Mouse (Mus musculus): ENCODE results near the gene Irak1. TPM values are rescaled to one million over a fixed set of nuclear protein-coding genes. Genes with fewer than 3 reads are reported as not detected.
A peak's percentile ranks its signal among the peaks of the same experiment; 100 is the strongest.

Gene Irak1
- total RNA-seq, 1 experiment: 35.9 TPM

DNA sequence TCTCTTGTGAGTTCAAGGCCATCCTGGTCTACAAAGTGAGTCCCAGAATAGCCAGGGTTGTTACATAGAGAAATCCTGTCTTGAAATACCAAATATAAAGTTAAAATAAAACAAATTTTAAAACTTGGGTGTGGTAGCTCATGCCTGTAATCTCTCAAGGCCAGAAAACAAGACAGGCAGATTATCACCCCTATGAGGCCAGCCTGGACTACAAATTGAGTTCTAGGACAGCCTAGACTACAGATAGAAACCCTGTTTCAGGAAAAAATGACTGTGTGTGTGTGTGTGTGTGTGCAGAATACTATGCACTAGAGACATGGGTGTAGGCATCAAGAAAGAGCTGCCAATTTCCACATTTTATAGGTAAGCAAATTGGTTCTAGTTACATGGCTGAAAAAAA is 52.9 kb downstream of the Irak1 start:
- in situ Hi-C loops (cut with MboI; ENCODE audit: low sequenced_read_pairs in 2 of 2, unreplicated experiment in 2 of 2): loop anchor here in 1 of 2 experiments (25.0 kb wide), 1 partner anchor 267 kb away; the partner anchor contains the start of gene Flna
- TF ChIP-seq CHD2 (IDR thresholded peaks at IDR 0.05; ENCODE audit: low read depth, low read length) (no peak), ZNF384 (IDR thresholded peaks at IDR 0.05; ENCODE audit: low read depth, low read length) (no peak), ZC3H11A (IDR thresholded peaks at IDR 0.05; ENCODE audit: borderline replicate concordance, low read depth, low read length) (no peak), HCFC1 (IDR thresholded peaks at IDR 0.05; ENCODE audit: borderline replicate concordance, insufficient read depth, low read length) (no peak), MAFK (IDR thresholded peaks at IDR 0.05; ENCODE audit: insufficient read depth, low read depth, low read length) (no peak)
- no peaks in the 10 kb centered on the region for H3K36me3 ChIP-seq (ENCODE audit: control insufficient read depth, insufficient read depth, low read length, poor library complexity, severe bottlenecking)
- no peak for DNase-seq (ENCODE audit: low read depth, low spot score)
- no peak overlapping the region for H3K9ac ChIP-seq (ENCODE audit: insufficient read depth, low read depth, low read length, poor library complexity, severe bottlenecking)
- no peak overlapping the region for H3K27ac ChIP-seq (ENCODE audit: insufficient read depth, low read depth, low read length, poor library complexity, severe bottlenecking)
- no peaks in the 10 kb centered on the region for H3K9me3 ChIP-seq (ENCODE audit: control insufficient read depth, insufficient read depth, low read depth, low read length)
- H3K4me3 ChIP-seq (ENCODE audit: insufficient read depth in 1 of 2, low read depth in 1 of 2, low read length in 2 of 2, poor library complexity in 1 of 2, severe bottlenecking in 1 of 2): no peak overlapping the region
- peaks cover 0 to 2% of the 10 kb centered on the region in 2 experiments; a peak in 1 of 4 replicates for H3K4me1 ChIP-seq (ENCODE audit: control insufficient read depth in 2 of 2, insufficient read depth in 2 of 2, low read length in 2 of 2, poor library complexity in 1 of 2)

DNA sequence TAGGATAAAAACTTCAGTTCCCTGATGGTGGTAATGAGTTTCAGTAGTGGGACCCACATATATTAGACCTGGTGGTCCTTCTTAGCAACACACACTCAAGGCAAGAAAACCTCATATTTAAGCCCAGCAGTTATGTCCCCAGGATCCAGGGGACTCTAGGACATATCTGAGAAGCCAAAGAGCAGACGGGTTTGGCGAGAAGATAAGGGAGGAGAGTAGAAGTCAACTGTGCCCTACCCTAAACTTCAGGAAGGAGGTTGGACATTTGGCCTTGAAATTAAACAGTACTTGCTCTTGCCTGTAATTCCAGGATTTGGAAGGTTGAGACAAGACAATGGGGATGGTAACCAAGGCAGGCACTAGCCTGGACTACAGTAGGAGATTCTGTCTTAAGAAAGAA is 54.0 kb downstream of the Irak1 start:
- in situ Hi-C loops (cut with MboI; ENCODE audit: low sequenced_read_pairs in 2 of 2, unreplicated experiment in 2 of 2): loop anchor here in 1 of 2 experiments (25.0 kb wide), 1 partner anchor 268 kb away; the partner anchor contains the start of gene Flna
- H3K27ac ChIP-seq (ENCODE audit: insufficient read depth, low read depth, low read length, poor library complexity, severe bottlenecking): no peak overlapping the region
- H3K4me3 ChIP-seq (ENCODE audit: insufficient read depth in 1 of 2, low read depth in 1 of 2, low read length in 2 of 2, poor library complexity in 1 of 2, severe bottlenecking in 1 of 2): no peak overlapping the region
- H3K9ac ChIP-seq (ENCODE audit: insufficient read depth, low read depth, low read length, poor library complexity, severe bottlenecking): no peak overlapping the region
- TF ChIP-seq ZNF384 (IDR thresholded peaks at IDR 0.05; ENCODE audit: low read depth, low read length): no peak
- no peak for TF ChIP-seq CHD2 (IDR thresholded peaks at IDR 0.05; ENCODE audit: low read depth, low read length)
- no peak for TF ChIP-seq HCFC1 (IDR thresholded peaks at IDR 0.05; ENCODE audit: borderline replicate concordance, insufficient read depth, low read length)
- TF ChIP-seq ZC3H11A (IDR thresholded peaks at IDR 0.05; ENCODE audit: borderline replicate concordance, low read depth, low read length): no peak
- TF ChIP-seq MAFK (IDR thresholded peaks at IDR 0.05; ENCODE audit: insufficient read depth, low read depth, low read length): no peak
- peaks cover 0 to 2% of the 10 kb centered on the region in 2 experiments; a peak in 1 of 4 replicates for H3K4me1 ChIP-seq (ENCODE audit: control insufficient read depth in 2 of 2, insufficient read depth in 2 of 2, low read length in 2 of 2, poor library complexity in 1 of 2)
- no peak for DNase-seq (ENCODE audit: low read depth, low spot score)
- H3K9me3 ChIP-seq (ENCODE audit: control insufficient read depth, insufficient read depth, low read depth, low read length): no peaks in the 10 kb centered on the region
- peaks cover 4% of the 10 kb centered on the region; the same call in 1 of the 2 replicates for H3K36me3 ChIP-seq (ENCODE audit: control insufficient read depth, insufficient read depth, low read length, poor library complexity, severe bottlenecking)

DNA sequence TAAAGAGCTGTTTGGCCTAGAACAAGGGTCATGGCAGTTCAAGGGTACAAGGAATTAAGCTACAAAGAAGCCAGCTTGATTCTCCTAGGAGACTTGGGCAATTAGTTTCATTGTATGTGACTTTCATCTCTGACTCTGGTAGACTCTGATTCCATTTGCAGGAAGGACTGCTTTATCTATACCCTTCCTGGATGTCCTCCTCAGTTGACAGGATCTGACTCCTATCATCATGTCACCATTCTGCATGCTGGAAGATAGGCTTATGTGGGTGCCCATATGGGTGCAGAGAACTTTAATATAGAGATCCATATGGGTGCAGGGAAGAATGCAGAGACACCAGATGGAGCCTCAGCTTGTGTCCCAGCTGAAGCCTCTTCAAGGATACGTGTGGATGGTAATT is 54.6 kb downstream of the Irak1 start:
- in situ Hi-C loops (cut with MboI; ENCODE audit: low sequenced_read_pairs in 2 of 2, unreplicated experiment in 2 of 2): loop anchor here in 1 of 2 experiments (25.0 kb wide), 1 partner anchor 268 kb away; the partner anchor contains the start of gene Flna
- Histone ChIP-seq H3K36me3 (ENCODE audit: control insufficient read depth, insufficient read depth, low read length, poor library complexity, severe bottlenecking) (peaks cover 9% of the 10 kb centered on the region), H3K9ac (ENCODE audit: insufficient read depth, low read depth, low read length, poor library complexity, severe bottlenecking) (no peak overlapping the region), H3K4me1 (ENCODE audit: control insufficient read depth in 2 of 2, insufficient read depth in 2 of 2, low read length in 2 of 2, poor library complexity in 1 of 2) (peaks cover 0 to 2% of the 10 kb centered on the region in 2 experiments; a peak in 1 of 4 replicates), H3K4me3 (ENCODE audit: insufficient read depth in 1 of 2, low read depth in 1 of 2, low read length in 2 of 2, poor library complexity in 1 of 2, severe bottlenecking in 1 of 2) (no peak overlapping the region), H3K9me3 (ENCODE audit: control insufficient read depth, insufficient read depth, low read depth, low read length) (no peaks in the 10 kb centered on the region), H3K27ac (ENCODE audit: insufficient read depth, low read depth, low read length, poor library complexity, severe bottlenecking) (no peak overlapping the region)
- TF ChIP-seq ZC3H11A (IDR thresholded peaks at IDR 0.05; ENCODE audit: borderline replicate concordance, low read depth, low read length) (no peak), ZNF384 (IDR thresholded peaks at IDR 0.05; ENCODE audit: low read depth, low read length) (no peak), HCFC1 (IDR thresholded peaks at IDR 0.05; ENCODE audit: borderline replicate concordance, insufficient read depth, low read length) (no peak), CHD2 (IDR thresholded peaks at IDR 0.05; ENCODE audit: low read depth, low read length) (no peak), MAFK (IDR thresholded peaks at IDR 0.05; ENCODE audit: insufficient read depth, low read depth, low read length) (no peak)
- no peak for DNase-seq (ENCODE audit: low read depth, low spot score)

DNA sequence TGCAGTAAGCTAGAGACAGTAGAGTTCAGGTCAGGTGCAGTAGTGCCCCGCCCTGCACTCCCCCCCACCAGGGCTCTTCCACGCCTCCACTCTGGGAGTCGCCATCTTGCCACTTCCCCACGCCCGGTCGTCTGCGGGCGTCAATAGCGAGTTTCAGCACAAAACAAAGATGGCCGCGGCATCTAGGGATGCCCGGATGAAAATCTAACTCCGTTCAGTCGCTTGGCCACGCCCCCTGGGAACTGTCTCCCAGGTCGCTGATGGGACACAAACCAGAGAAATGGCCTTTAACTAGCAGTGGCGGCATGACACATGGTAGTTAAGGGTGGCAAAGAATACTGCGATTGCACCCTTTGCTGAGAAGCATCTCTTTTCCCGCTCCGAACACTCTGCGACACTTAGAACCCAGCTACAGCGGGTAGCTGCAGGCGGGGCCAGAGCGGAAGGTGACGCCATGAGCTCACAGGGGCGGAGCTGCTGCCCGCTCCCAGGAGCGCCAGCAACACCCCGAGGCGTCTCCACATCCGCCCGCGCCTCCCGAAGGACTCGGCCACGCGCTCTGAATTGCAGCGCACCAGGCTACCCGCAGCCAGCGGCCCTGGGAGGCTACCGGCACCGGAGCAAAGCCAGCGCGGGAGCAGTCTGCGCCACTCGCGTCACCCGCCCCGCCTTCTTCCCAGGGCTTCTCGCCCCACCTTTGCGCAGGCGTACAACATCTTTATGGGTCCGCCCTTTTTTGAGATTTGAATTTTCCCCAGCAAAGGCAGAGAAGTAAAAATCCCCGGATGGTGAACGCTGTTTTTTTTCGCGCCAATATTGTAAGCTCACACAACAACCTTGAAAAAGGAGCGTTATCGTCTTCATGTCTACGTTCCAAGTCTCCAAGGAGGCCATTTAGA is 56.3 kb downstream of the Irak1 start:
- Histone ChIP-seq H3K4me3 (ENCODE audit: insufficient read depth in 1 of 2, low read depth in 1 of 2, low read length in 2 of 2, poor library complexity in 1 of 2, severe bottlenecking in 1 of 2) (peak overlapping the region; percentile 97 to 98), H3K27ac (ENCODE audit: insufficient read depth, low read depth, low read length, poor library complexity, severe bottlenecking) (peak overlapping the region; percentile 99), H3K4me1 (ENCODE audit: control insufficient read depth in 2 of 2, insufficient read depth in 2 of 2, low read length in 2 of 2, poor library complexity in 1 of 2) (peaks cover 2% of the 10 kb centered on the region in 2 experiments; a peak in 2 of 4 replicates), H3K9ac (ENCODE audit: insufficient read depth, low read depth, low read length, poor library complexity, severe bottlenecking) (peak overlapping the region; percentile 99), H3K36me3 (ENCODE audit: control insufficient read depth, insufficient read depth, low read length, poor library complexity, severe bottlenecking) (peaks cover 17% of the 10 kb centered on the region), H3K9me3 (ENCODE audit: control insufficient read depth, insufficient read depth, low read depth, low read length) (no peaks in the 10 kb centered on the region)
- in situ Hi-C loops (cut with MboI; ENCODE audit: low sequenced_read_pairs in 2 of 2, unreplicated experiment in 2 of 2): loop anchor here in 1 of 2 experiments (25.0 kb wide), 1 partner anchor 270 kb away; the partner anchor contains the start of gene Flna
- peak; percentile 34; the same call in 1 of the 2 replicates for TF ChIP-seq HCFC1 (IDR thresholded peaks at IDR 0.05; ENCODE audit: borderline replicate concordance, insufficient read depth, low read length)
- TF ChIP-seq MAFK (IDR thresholded peaks at IDR 0.05; ENCODE audit: insufficient read depth, low read depth, low read length): no peak
- TF ChIP-seq CHD2 (IDR thresholded peaks at IDR 0.05; ENCODE audit: low read depth, low read length): no peak
- TF ChIP-seq ZC3H11A (IDR thresholded peaks at IDR 0.05; ENCODE audit: borderline replicate concordance, low read depth, low read length): no peak
- no peak for TF ChIP-seq ZNF384 (IDR thresholded peaks at IDR 0.05; ENCODE audit: low read depth, low read length)
- DNase-seq (ENCODE audit: low read depth, low spot score): peak; percentile 62
